ENCODE assay signal across 8 mouse cellular contexts in the genomic region with DNA sequence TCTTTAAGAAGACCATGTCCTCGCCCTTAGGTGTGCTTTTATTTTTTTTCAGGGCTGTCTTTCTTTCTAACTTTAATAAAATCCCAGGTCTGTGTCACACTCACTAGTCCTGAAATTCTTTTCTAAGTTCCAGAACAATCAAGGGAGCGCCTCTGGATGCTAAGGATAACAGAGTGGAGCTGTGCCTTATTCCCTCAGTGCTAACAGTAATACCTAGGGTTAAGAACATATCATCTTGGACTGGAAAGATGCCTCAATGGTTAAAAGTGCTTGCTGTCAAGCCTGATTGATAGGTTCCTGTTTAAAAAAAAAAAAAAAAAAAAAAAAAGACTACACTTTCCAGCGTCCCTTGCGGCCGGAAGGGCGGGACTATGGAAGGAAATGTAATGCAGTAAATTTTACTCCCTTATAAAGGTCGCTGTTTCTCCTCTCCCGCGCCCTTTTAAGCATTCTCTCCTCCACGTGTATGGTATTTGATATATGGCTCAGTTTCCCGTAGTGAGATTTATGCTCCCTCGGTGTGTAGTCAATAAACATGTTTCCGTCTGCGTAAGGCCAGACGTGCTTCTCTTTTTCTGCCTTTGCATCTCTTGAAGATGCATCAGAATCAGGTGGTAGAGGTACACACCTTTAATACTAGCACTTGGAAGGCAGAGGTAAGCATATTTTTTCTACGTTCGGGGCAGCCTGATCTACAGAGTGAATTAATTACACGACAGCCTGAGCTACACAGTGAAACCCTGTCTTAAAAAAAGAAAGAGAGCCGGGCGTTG. TPM values are rescaled to one million over a fixed set of nuclear protein-coding genes. Genes with fewer than 3 reads are reported as not detected.
DNase-seq lines count a peak whose midpoint lies in the region; ATAC-seq and TF ChIP-seq lines count a peak whose summit lies in the region.

No protein-coding gene starts in this region.

- ATAC-seq in forebrain, embryonic 15.5 days (replicated peaks) = peak; percentile 80; the same call in 1 of the 2 replicates
- ATAC-seq in hindbrain, embryonic 11.5 days (ENCODE audit: low FRiP score) = peak; percentile 69

- peak overlapping the region; percentile 65 for H3K9ac ChIP-seq in MEL (ENCODE audit: control insufficient read depth, low read depth, low read length, poor library complexity, severe bottlenecking)
- H3K9ac ChIP-seq in forebrain, embryonic 15.5 days (replicated peaks) = peak overlapping the region; percentile 55
- peak overlapping the region; percentile 66 for H3K9ac ChIP-seq in hindbrain, embryonic 11.5 days (ENCODE audit: low read depth, low read length)

- H3K4me1 ChIP-seq in MEL (ENCODE audit: control insufficient read depth in 1 of 2, insufficient read depth in 2 of 2, low read length in 2 of 2) = peaks cover 0 to 11% of the 10 kb centered on the region in 2 experiments; a peak in 2 of 4 replicates
- H3K4me1 ChIP-seq in forebrain, embryonic 15.5 days = no peaks in the 10 kb centered on the region
- H3K4me1 ChIP-seq in hindbrain, embryonic 11.5 days (replicated peaks; ENCODE audit: control insufficient read depth, insufficient read depth, low read length) = no peaks in the 10 kb centered on the region

- peak overlapping the region; percentile 39 for H3K4me2 ChIP-seq in forebrain, embryonic 15.5 days (replicated peaks)
- H3K4me2 ChIP-seq in hindbrain, embryonic 11.5 days (replicated peaks; ENCODE audit: low read depth, low read length) = peak overlapping the region; percentile 39

- H3K27me3 ChIP-seq in MEL (ENCODE audit: control insufficient read depth in 1 of 2, insufficient read depth in 2 of 2, low read length in 2 of 2) = no peaks in the 10 kb centered on the region
- no peaks in the 10 kb centered on the region; the same call in 1 of the 2 replicates for H3K27me3 ChIP-seq in forebrain, embryonic 15.5 days
- no peaks in the 10 kb centered on the region for H3K27me3 ChIP-seq in hindbrain, embryonic 11.5 days (ENCODE audit: control insufficient read depth, insufficient read depth, low read length)

- peak overlapping the region; percentile 52 to 69 for H3K4me3 ChIP-seq in MEL (ENCODE audit: control insufficient read depth in 1 of 2, insufficient read depth in 1 of 2, low read depth in 2 of 2, low read length in 2 of 2)
- H3K4me3 ChIP-seq in forebrain, embryonic 15.5 days = peak overlapping the region; percentile 50
- peak overlapping the region; percentile 55 for H3K4me3 ChIP-seq in hindbrain, embryonic 11.5 days (ENCODE audit: low read depth, low read length)

- TF ChIP-seq POLR2A in MEL (IDR thresholded peaks at IDR 0.05; ENCODE audit: control insufficient read depth in 1 of 2, insufficient read depth in 1 of 2, low read depth in 1 of 2, low read length in 2 of 2, poor library complexity in 1 of 2) = peak in 1 of 2 experiments; percentile 91; a peak in 2 of 4 replicates

- H3K9me3 ChIP-seq in MEL (replicated peaks; ENCODE audit: insufficient read depth, low read length) = no peaks in the 10 kb centered on the region
- no peaks in the 10 kb centered on the region for H3K9me3 ChIP-seq in forebrain, embryonic 15.5 days
- no peaks in the 10 kb centered on the region for H3K9me3 ChIP-seq in hindbrain, embryonic 11.5 days (ENCODE audit: control insufficient read depth, low read length)

- no peak for TF ChIP-seq RAD21 in MEL (IDR thresholded peaks at IDR 0.05; ENCODE audit: low read depth, low read length)

- H3K36me3 ChIP-seq in MEL (ENCODE audit: control insufficient read depth in 1 of 2, insufficient read depth in 2 of 2, low read length in 2 of 2) = peaks cover 0 to 8% of the 10 kb centered on the region in 2 experiments; a peak in 2 of 4 replicates
- no peaks in the 10 kb centered on the region for H3K36me3 ChIP-seq in forebrain, embryonic 15.5 days
- H3K36me3 ChIP-seq in hindbrain, embryonic 11.5 days (ENCODE audit: control insufficient read depth, insufficient read depth, low read length) = no peaks in the 10 kb centered on the region

- DNase-seq in MEL (ENCODE audit: low read depth, low spot score) = peak; percentile 89
- DNase-seq in cerebellum, adult 11 months = peak; percentile 44
- DNase-seq in hindbrain, embryonic 11.5 days (ENCODE audit: low spot score) = peak; percentile 69
- DNase-seq in layer of hippocampus, postnatal 10 days (ENCODE audit: low spot score in 2 of 2) = peak; percentile 39 to 46
- DNase-seq in lung, postnatal 10 days = peak; percentile 75
- DNase-seq in retina, adult 2 months (ENCODE audit: low read depth, low spot score) = peak; percentile 28
- DNase-seq in thymus, postnatal 36 days = peak; percentile 61 to 66

- TF ChIP-seq CTCF in MEL (IDR thresholded peaks at IDR 0.05 in 2 of 3, conservative IDR thresholded peaks at IDR 0.05 in 1 of 3; ENCODE audit: control insufficient read depth in 1 of 3, insufficient read depth in 1 of 3, low read depth in 2 of 3, low read length in 3 of 3, poor library complexity in 1 of 3, severe bottlenecking in 1 of 3) = no peak

- H3K27ac ChIP-seq in MEL (ENCODE audit: control insufficient read depth, low read depth, low read length) = peak overlapping the region; percentile 54
- H3K27ac ChIP-seq in forebrain, embryonic 15.5 days (replicated peaks) = peak overlapping the region; percentile 77
- H3K27ac ChIP-seq in hindbrain, embryonic 11.5 days (ENCODE audit: low read depth, low read length) = 0 out of 2 replicates have a peak overlapping the region, but pooled peaks have one; percentile 47

- H3K79me2 ChIP-seq in MEL (ENCODE audit: control insufficient read depth, insufficient read depth, low read length, poor library complexity) = no peaks in the 10 kb centered on the region

- 22% methylated on average over 20 of the region's 20 CpGs for WGBS in forebrain, embryonic 15.5 days
- WGBS in hindbrain, embryonic 11.5 days = 17% methylated on average over 20 of the region's 20 CpGs

- TF ChIP-seq EP300 in MEL (IDR thresholded peaks at IDR 0.05; ENCODE audit: low read depth in 1 of 2, low read length in 2 of 2) = no peak

TF ChIP-seq in MEL, 35 proteins besides CTCF, POLR2A, EP300 and RAD21 (continues in another document):
- TF ChIP-seq JUND (IDR thresholded peaks at IDR 0.05; ENCODE audit: low read depth, low read length) (no peak), GABPA (IDR thresholded peaks at IDR 0.05; ENCODE audit: low read depth, low read length) (no peak), POLR2AphosphoS2 (IDR thresholded peaks at IDR 0.05; ENCODE audit: low read length) (peak; percentile 89), KAT2A (conservative IDR thresholded peaks at IDR 0.05; ENCODE audit: low read depth, low read length) (peak; percentile 90), E2F4 (IDR thresholded peaks at IDR 0.05; ENCODE audit: borderline replicate concordance, low read depth, low read length) (0 out of 2 replicates have a peak, but pooled peaks have one; percentile 46), ETS1 (IDR thresholded peaks at IDR 0.05; ENCODE audit: low read depth, low read length) (no peak), RCOR1 (IDR thresholded peaks at IDR 0.05; ENCODE audit: low read depth, low read length) (no peak), POLR2AphosphoS5 (IDR thresholded peaks at IDR 0.05; ENCODE audit: borderline replicate concordance, low read depth, low read length) (no peak), MXI1 (IDR thresholded peaks at IDR 0.05; ENCODE audit: low read depth, low read length) (peak; percentile 97), ZKSCAN1 (IDR thresholded peaks at IDR 0.05; ENCODE audit: low read depth, low read length) (peak; percentile 69; the same call in 1 of the 2 replicates), TBP (IDR thresholded peaks at IDR 0.05; ENCODE audit: low read depth, low read length) (peak; percentile 97), BHLHE40 (IDR thresholded peaks at IDR 0.05; ENCODE audit: borderline replicate concordance, low read depth, low read length) (no peak), HCFC1 (IDR thresholded peaks at IDR 0.05; ENCODE audit: low read depth, low read length) (peak; percentile 100), MAX (IDR thresholded peaks at IDR 0.05; ENCODE audit: low read length) (peak; percentile 92), ZNF384 (IDR thresholded peaks at IDR 0.05; ENCODE audit: low read depth, low read length) (peak; percentile 100), NELFE (IDR thresholded peaks at IDR 0.05; ENCODE audit: low read depth, low read length) (peak; percentile 89), NRF1 (IDR thresholded peaks at IDR 0.05; ENCODE audit: insufficient read depth, low read depth, low read length, poor library complexity, severe bottlenecking) (no peak), TAL1 (IDR thresholded peaks at IDR 0.05; ENCODE audit: low read length) (no peak), MAZ (IDR thresholded peaks at IDR 0.05; ENCODE audit: low read depth, low read length) (no peak), MYC (IDR thresholded peaks at IDR 0.05; ENCODE audit: low read depth, low read length) (peak; percentile 96), ZMIZ1 (IDR thresholded peaks at IDR 0.05; ENCODE audit: low read depth, low read length) (0 out of 2 replicates have a peak, but pooled peaks have one; percentile 32), ZC3H11A (IDR thresholded peaks at IDR 0.05; ENCODE audit: low read depth, low read length) (no peak), GATA1 (IDR thresholded peaks at IDR 0.05; ENCODE audit: low read depth, low read length) (no peak), TCF12 (IDR thresholded peaks at IDR 0.05; ENCODE audit: low read depth, low read length) (no peak; the same call in none of the 2 replicates), MAFK (IDR thresholded peaks at IDR 0.05; ENCODE audit: borderline replicate concordance, low read depth, low read length) (no peak), UBTF (IDR thresholded peaks at IDR 0.05; ENCODE audit: borderline replicate concordance, insufficient read depth, low read depth, low read length) (no peak), MYB (IDR thresholded peaks at IDR 0.05; ENCODE audit: low read depth, low read length) (no peak), CHD2 (IDR thresholded peaks at IDR 0.05; ENCODE audit: low read length) (no peak), USF2 (IDR thresholded peaks at IDR 0.05; ENCODE audit: borderline replicate concordance in 1 of 2, insufficient read depth in 1 of 2, low read depth in 1 of 2, low read length in 2 of 2) (no peak), SMC3 (IDR thresholded peaks at IDR 0.05; ENCODE audit: low read depth, low read length) (no peak), CHD1 (IDR thresholded peaks at IDR 0.05; ENCODE audit: low read depth, low read length) (no peak)

RNA-seq across cellular contexts. Expression of a gene that starts 14.1 kb away (rescaled TPM):
- total RNA-seq in MEL (2012; rRNA removed) = 8.0 and 10.6 TPM in 2 replicates
- 1 to 10 TPM in 1 of 2 experiments, not detected in 1; 8.5 TPM for polyA plus RNA-seq in MEL (2012; ENCODE audit: insufficient read depth in 1 of 2, insufficient read length in 2 of 2, low read depth in 1 of 2, low replicate concordance in 2 of 2, missing spikeins in 1 of 2)
- 31.5 and 31.9 TPM in 2 replicates for polyA plus RNA-seq in forebrain, embryonic 15.5 days (2015; fragmentation: Nextera tagmentation; extraction: Ambion mirVana)
- polyA plus RNA-seq in hindbrain, embryonic 11.5 days (2014; fragmentation: Nextera tagmentation; extraction: Ambion mirVana) = 24.8 and 28.5 TPM in 2 replicates
- 10 to 100 TPM; 55.2 to 60.1 TPM for total RNA-seq in layer of hippocampus, postnatal 10 days (2021)

Comparison
In these comparisons a context has a peak if more than half of its experiments do, and no peak if none do; other contexts are left out.
1. Peak in every context shown above with its lines: DNase-seq, ATAC-seq, H3K4me3 ChIP-seq and H3K27ac ChIP-seq.
2. DNase-seq: peak in every context shown above with its lines; median percentile 89 in MEL; 75 in lung, postnatal 10 days; 69 in hindbrain, embryonic 11.5 days; 64 in thymus, postnatal 36 days; 44 in cerebellum, adult 11 months; 42 in layer of hippocampus, postnatal 10 days; 28 in retina, adult 2 months.